In genomic region chr19:45804593-45805368, GRCm38 (mm10) we compare ENCODE assay signal across 8 mouse cellular contexts. TPM values are rescaled to one million over a fixed set of nuclear protein-coding genes. Genes with fewer than 3 reads are reported as not detected.
A peak's percentile ranks its signal among the peaks of the same experiment; 100 is the strongest.
DNase-seq lines count a peak whose midpoint lies in the region; ATAC-seq and TF ChIP-seq lines count a peak whose summit lies in the region.

No protein-coding gene starts in this region.

- H3K9me3 ChIP-seq in hindbrain, embryonic 11.5 days (ENCODE audit: control insufficient read depth, low read length): no peaks in the 10 kb centered on the region
- H3K9me3 ChIP-seq in lung, embryonic 16.5 days (ENCODE audit: control insufficient read depth, low read length): no peaks in the 10 kb centered on the region
- H3K9me3 ChIP-seq in stomach, postnatal 0 days (ENCODE audit: control insufficient read depth, low read length): no peaks in the 10 kb centered on the region

- peaks cover 18% of the 10 kb centered on the region for H3K27me3 ChIP-seq in C2C12 (ENCODE audit: control insufficient read depth, insufficient read depth, insufficient read length)
- H3K27me3 ChIP-seq in hindbrain, embryonic 11.5 days (ENCODE audit: control insufficient read depth, insufficient read depth, low read length): no peaks in the 10 kb centered on the region
- no peaks in the 10 kb centered on the region for H3K27me3 ChIP-seq in lung, embryonic 16.5 days (ENCODE audit: control insufficient read depth, insufficient read depth, low read depth, low read length)
- no peaks in the 10 kb centered on the region for H3K27me3 ChIP-seq in stomach, postnatal 0 days (ENCODE audit: control insufficient read depth, insufficient read depth, low read length)

- H3ac ChIP-seq in C2C12 (ENCODE audit: control insufficient read depth, insufficient read length, low read depth): no peak overlapping the region

- H3K36me3 ChIP-seq in C2C12 (ENCODE audit: control insufficient read depth, insufficient read depth): no peaks in the 10 kb centered on the region
- H3K36me3 ChIP-seq in hindbrain, embryonic 11.5 days (ENCODE audit: control insufficient read depth, insufficient read depth, low read length): no peaks in the 10 kb centered on the region
- no peaks in the 10 kb centered on the region for H3K36me3 ChIP-seq in lung, embryonic 16.5 days (ENCODE audit: control insufficient read depth, insufficient read depth, low read length)
- no peaks in the 10 kb centered on the region for H3K36me3 ChIP-seq in stomach, postnatal 0 days (ENCODE audit: control insufficient read depth, insufficient read depth, low read length)

- H3K79me2 ChIP-seq in C2C12 (ENCODE audit: control insufficient read depth, insufficient read depth): no peaks in the 10 kb centered on the region

- H3K4me3 ChIP-seq in C2C12 (ENCODE audit: insufficient read depth, poor library complexity, severe bottlenecking): no peak overlapping the region
- no peak overlapping the region for H3K4me3 ChIP-seq in hindbrain, embryonic 11.5 days (ENCODE audit: low read depth, low read length)
- H3K4me3 ChIP-seq in lung, embryonic 16.5 days (ENCODE audit: low read length): no peak overlapping the region
- H3K4me3 ChIP-seq in stomach, postnatal 0 days (ENCODE audit: low read depth, low read length): no peak overlapping the region

- H3K4me1 ChIP-seq in hindbrain, embryonic 11.5 days (replicated peaks; ENCODE audit: control insufficient read depth, insufficient read depth, low read length): no peaks in the 10 kb centered on the region
- H3K4me1 ChIP-seq in lung, embryonic 16.5 days (replicated peaks; ENCODE audit: control insufficient read depth, insufficient read depth, low read length): no peaks in the 10 kb centered on the region
- no peaks in the 10 kb centered on the region for H3K4me1 ChIP-seq in stomach, postnatal 0 days (replicated peaks; ENCODE audit: control insufficient read depth, insufficient read depth)

- no peak overlapping the region for H3K4me2 ChIP-seq in hindbrain, embryonic 11.5 days (replicated peaks; ENCODE audit: low read depth, low read length)
- no peak overlapping the region for H3K4me2 ChIP-seq in lung, embryonic 16.5 days (ENCODE audit: low read depth, low read length)
- H3K4me2 ChIP-seq in stomach, postnatal 0 days (replicated peaks; ENCODE audit: low read depth): no peak overlapping the region

- WGBS in hindbrain, embryonic 11.5 days: 27% methylated on average over 11 of the region's 12 CpGs
- WGBS in lung, embryonic 16.5 days: 21% methylated on average over 12 of the region's 12 CpGs
- 28% methylated on average over 12 of the region's 12 CpGs for WGBS in stomach, postnatal 0 days

- no peak for ATAC-seq in hindbrain, embryonic 11.5 days (ENCODE audit: low FRiP score)
- peak; percentile 70; the same call in 1 of the 2 replicates for ATAC-seq in lung, embryonic 16.5 days (ENCODE audit: low read depth)
- peak; percentile 60; the same call in 1 of the 2 replicates for ATAC-seq in stomach, postnatal 0 days (ENCODE audit: low FRiP score, low TSS enrichment)

- H3K27ac ChIP-seq in hindbrain, embryonic 11.5 days (ENCODE audit: low read depth, low read length): no peak overlapping the region
- no peak overlapping the region for H3K27ac ChIP-seq in lung, embryonic 16.5 days (ENCODE audit: low read length)
- H3K27ac ChIP-seq in stomach, postnatal 0 days (replicated peaks): no peak overlapping the region

- H3K9ac ChIP-seq in hindbrain, embryonic 11.5 days (ENCODE audit: low read depth, low read length): no peak overlapping the region
- H3K9ac ChIP-seq in lung, embryonic 16.5 days (ENCODE audit: low read length): no peak overlapping the region
- no peak overlapping the region for H3K9ac ChIP-seq in stomach, postnatal 0 days (ENCODE audit: low read length)

- TF ChIP-seq CTCF in C2C12 (IDR thresholded peaks at IDR 0.05; ENCODE audit: control insufficient read depth, insufficient read depth, insufficient read length): peak; percentile 72
- TF ChIP-seq CTCF in stomach, postnatal 0 days (IDR thresholded peaks at IDR 0.05; ENCODE audit: low read depth): peak; percentile 89

- no peak for TF ChIP-seq EP300 in stomach, postnatal 0 days (optimal IDR thresholded peaks at IDR 0.05)

- peak; percentile 48 to 59 for DNase-seq in cerebellum, adult 18-20 months
- DNase-seq in cerebellum, adult 11 months: no peak
- DNase-seq in cerebellum, postnatal 36 days: peak; percentile 30 to 41
- peak; percentile 64 for DNase-seq in hindbrain, embryonic 11.5 days (ENCODE audit: low spot score)
- DNase-seq in stomach, postnatal 0 days (ENCODE audit: low spot score): peak; percentile 29
- no peak for DNase-seq in right cerebral cortex, postnatal 36 days (ENCODE audit: low spot score in 2 of 2)

- no peaks in the 10 kb centered on the region for H3K79me3 ChIP-seq in C2C12 (ENCODE audit: low read depth)

TF ChIP-seq in C2C12, 6 proteins besides CTCF, POLR2A, EP300 and RAD21:
- no peak for TF ChIP-seq MYOD1 (IDR thresholded peaks at IDR 0.05; ENCODE audit: control insufficient read depth, insufficient read length, low read depth)
- TF ChIP-seq MYOG (IDR thresholded peaks at IDR 0.05; ENCODE audit: control insufficient read depth, extremely low read depth, insufficient read length): no peak
- no peak for TF ChIP-seq USF1 (IDR thresholded peaks at IDR 0.05; ENCODE audit: low read depth)
- no peak for TF ChIP-seq FOSL1 (IDR thresholded peaks at IDR 0.05; ENCODE audit: insufficient read depth, low read length, poor library complexity, severe bottlenecking)
- no peak for TF ChIP-seq CEBPB (IDR thresholded peaks at IDR 0.05; ENCODE audit: low read depth)
- TF ChIP-seq MAX (IDR thresholded peaks at IDR 0.05): no peak
TF ChIP-seq in C2C12: peak in this region for 0.

RNA-seq across cellular contexts. Expression of gene Kcnip2, which starts 11.1 kb away (rescaled TPM):
- polyA plus RNA-seq in C2C12 (2012; fragmentation: generic; extraction: Trizol): not detected
- polyA plus RNA-seq in hindbrain, embryonic 11.5 days (2014; fragmentation: Nextera tagmentation; extraction: Ambion mirVana): 0.56 and 0.73 TPM in 2 replicates
- polyA plus RNA-seq in lung, embryonic 16.5 days (2015; fragmentation: Nextera tagmentation; extraction: Ambion mirVana): 1.7 and 1.9 TPM in 2 replicates
- 2.1 and 2.2 TPM in 2 replicates for polyA plus RNA-seq in stomach, postnatal 0 days (2015; fragmentation: Nextera tagmentation; extraction: Ambion mirVana)

RNA-seq across cellular contexts. Expression of gene Mgea5, which starts 21.1 kb away (rescaled TPM):
- polyA plus RNA-seq in C2C12 (2012; fragmentation: generic; extraction: Trizol): 12.1 TPM
- polyA plus RNA-seq in hindbrain, embryonic 11.5 days (2014; fragmentation: Nextera tagmentation; extraction: Ambion mirVana): 75.6 and 93.2 TPM in 2 replicates
- 47.0 and 48.5 TPM in 2 replicates for polyA plus RNA-seq in lung, embryonic 16.5 days (2015; fragmentation: Nextera tagmentation; extraction: Ambion mirVana)
- 16.5 and 19.0 TPM in 2 replicates for polyA plus RNA-seq in stomach, postnatal 0 days (2015; fragmentation: Nextera tagmentation; extraction: Ambion mirVana)

RNA-seq across cellular contexts. Expression of gene Npm3, which starts 55.4 kb away (rescaled TPM):
- polyA plus RNA-seq in C2C12 (2012; fragmentation: generic; extraction: Trizol): 175 TPM
- 7.4 and 8.8 TPM in 2 replicates for polyA plus RNA-seq in hindbrain, embryonic 11.5 days (2014; fragmentation: Nextera tagmentation; extraction: Ambion mirVana)
- 14.7 and 15.8 TPM in 2 replicates for polyA plus RNA-seq in lung, embryonic 16.5 days (2015; fragmentation: Nextera tagmentation; extraction: Ambion mirVana)
- 9.9 and 10.9 TPM in 2 replicates for polyA plus RNA-seq in stomach, postnatal 0 days (2015; fragmentation: Nextera tagmentation; extraction: Ambion mirVana)

Comparison
In these comparisons a context has a peak if more than half of its experiments do, and no peak if none do; other contexts are left out.
1. DNase-seq: peak in cerebellum, adult 18-20 months (2 of 2), cerebellum, postnatal 36 days (2 of 2), hindbrain, embryonic 11.5 days (single experiment) and stomach, postnatal 0 days (single experiment); none in cerebellum, adult 11 months (single experiment) and right cerebral cortex, postnatal 36 days (0 of 2).
2. RNA of gene Npm3, which starts 55.4 kb away (polyA plus RNA-seq): 175 TPM in C2C12 (single experiment); 14.7 to 15.8 TPM in lung, embryonic 16.5 days, 9.9 to 10.9 TPM in stomach, postnatal 0 days and 7.4 to 8.8 TPM in hindbrain, embryonic 11.5 days; every median in the first group is over 10 times any median in the second.